Mouse (Mus musculus): ENCODE results near the gene Stra6.

Gene Stra6

GRCm38 (mm10) chr9:58049861-58050260, 13.7 kb upstream of the Stra6 start:
- DNase-seq (ENCODE audit: low spot score in 2 of 2), result no peak

GRCm38 (mm10) chr9:58051937-58052336, 11.7 kb upstream of the Stra6 start:
- DNase-seq (ENCODE audit: low spot score in 2 of 2), result no peak

- DNase-seq (ENCODE audit: low spot score in 2 of 2), result peak; percentile 49 to 51
Observed at GRCm38 (mm10) chr9:58053102-58053501, 10.5 kb upstream of the Stra6 start.

GRCm38 (mm10) chr9:58053544-58053943, 10.0 kb upstream of the Stra6 start:
- no peak for DNase-seq (ENCODE audit: low spot score in 2 of 2)

- DNase-seq (ENCODE audit: low spot score in 2 of 2), result no peak
Observed at GRCm38 (mm10) chr9:58054032-58054431, 9.6 kb upstream of the Stra6 start.

GRCm38 (mm10) chr9:58055666-58056065, 7.9 kb upstream of the Stra6 start:
- DNase-seq (ENCODE audit: low spot score in 2 of 2), result no peak

- no peak for DNase-seq (ENCODE audit: low spot score in 2 of 2)
Observed at GRCm38 (mm10) chr9:58059920-58060319, 3.7 kb upstream of the Stra6 start.

GRCm38 (mm10) chr9:58060677-58061667, 2.6 kb upstream of the Stra6 start:
- no peak for DNase-seq (ENCODE audit: low spot score in 2 of 2)

GRCm38 (mm10) chr9:58065532-58065931, 1.9 kb downstream of the Stra6 start:
- no peak for DNase-seq (ENCODE audit: low spot score in 2 of 2)

GRCm38 (mm10) chr9:58065977-58066730, 2.6 kb downstream of the Stra6 start:
- no peak for DNase-seq (ENCODE audit: low spot score in 2 of 2)

- DNase-seq (ENCODE audit: low spot score in 2 of 2), result peak; percentile 82 to 90
Observed at GRCm38 (mm10) chr9:58066731-58067095, 3.1 kb downstream of the Stra6 start.

GRCm38 (mm10) chr9:58067546-58067945, 4.0 kb downstream of the Stra6 start:
- DNase-seq (ENCODE audit: low spot score in 2 of 2), result peak; percentile 48 to 67

GRCm38 (mm10) chr9:58074561-58074960, 11.0 kb downstream of the Stra6 start:
- no peak for DNase-seq (ENCODE audit: low spot score in 2 of 2)

GRCm38 (mm10) chr9:58084586-58084985, 21.0 kb downstream of the Stra6 start:
- DNase-seq (ENCODE audit: low spot score in 2 of 2), result no peak

GRCm38 (mm10) chr9:58085074-58085473, 21.5 kb downstream of the Stra6 start:
- no peak for DNase-seq (ENCODE audit: low spot score in 2 of 2)

GRCm38 (mm10) chr9:58086203-58086602, 22.6 kb downstream of the Stra6 start:
- DNase-seq (ENCODE audit: low spot score in 2 of 2), result no peak

GRCm38 (mm10) chr9:58086861-58087260, 23.3 kb downstream of the Stra6 start:
- DNase-seq (ENCODE audit: low spot score in 2 of 2), result no peak

GRCm38 (mm10) chr9:58087277-58087998, 23.9 kb downstream of the Stra6 start:
- DNase-seq (ENCODE audit: low spot score in 2 of 2), result peak; percentile 40 to 79

- no peak for DNase-seq (ENCODE audit: low spot score in 2 of 2)
Observed at GRCm38 (mm10) chr9:58091623-58092425, 28.2 kb downstream of the Stra6 start.

GRCm38 (mm10) chr9:58092581-58093269, 29.1 kb downstream of the Stra6 start:
- no peak for DNase-seq (ENCODE audit: low spot score in 2 of 2)

GRCm38 (mm10) chr9:58093776-58094175, 30.2 kb downstream of the Stra6 start:
- DNase-seq (ENCODE audit: low spot score in 2 of 2), result no peak

Data from right cerebral cortex, postnatal 36 days (tissue).